Mouse (Mus musculus): ENCODE results near the gene Kcnab3. TPM values are rescaled to one million over a fixed set of nuclear protein-coding genes. Genes with fewer than 3 reads are reported as not detected.

Kcnab3 gene
- polyA plus RNA-seq, 1 experiment from 2014 or later: 3.5 TPM

DNA sequence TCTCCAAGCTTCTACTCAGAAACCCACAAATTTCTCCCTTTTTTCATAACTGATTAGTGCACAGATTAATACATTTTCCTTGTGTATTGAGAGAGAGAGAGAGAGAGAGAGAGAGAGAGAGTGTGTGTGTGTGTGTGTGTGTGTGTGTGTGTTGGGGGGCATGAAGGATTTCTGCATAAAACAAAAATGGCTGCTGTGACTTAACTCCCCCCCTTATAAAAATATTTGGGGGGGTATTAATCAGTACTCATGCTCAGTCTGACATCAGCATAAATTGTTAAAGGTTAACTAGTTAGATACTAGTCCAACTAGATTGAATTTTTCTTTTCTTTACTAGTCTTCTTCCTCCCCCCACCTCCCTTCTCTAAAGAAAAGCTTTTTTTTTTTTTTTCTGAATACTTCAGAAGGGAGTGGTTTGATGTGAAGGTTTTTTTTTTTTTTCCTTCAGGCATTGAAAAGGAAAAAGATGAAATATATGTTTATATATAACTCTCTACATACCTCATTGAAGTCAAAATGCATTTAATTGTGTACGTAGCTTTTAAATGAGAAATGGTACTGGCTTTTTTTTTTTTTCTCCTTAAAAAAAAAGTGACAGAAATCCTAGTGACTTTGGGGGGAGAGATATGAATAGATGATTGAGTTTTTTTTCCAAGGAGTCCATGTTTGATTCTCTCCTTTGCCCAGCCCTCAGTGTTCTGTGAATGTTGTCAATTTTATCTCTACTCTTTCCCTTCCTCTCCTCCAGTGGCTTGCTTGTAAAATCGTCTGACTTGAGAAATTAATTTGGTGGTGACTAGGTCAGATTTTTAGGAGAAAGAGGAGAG is 44.1 kb downstream of the Kcnab3 start:
- DNase-seq (ENCODE audit: low spot score): no peak

DNA sequence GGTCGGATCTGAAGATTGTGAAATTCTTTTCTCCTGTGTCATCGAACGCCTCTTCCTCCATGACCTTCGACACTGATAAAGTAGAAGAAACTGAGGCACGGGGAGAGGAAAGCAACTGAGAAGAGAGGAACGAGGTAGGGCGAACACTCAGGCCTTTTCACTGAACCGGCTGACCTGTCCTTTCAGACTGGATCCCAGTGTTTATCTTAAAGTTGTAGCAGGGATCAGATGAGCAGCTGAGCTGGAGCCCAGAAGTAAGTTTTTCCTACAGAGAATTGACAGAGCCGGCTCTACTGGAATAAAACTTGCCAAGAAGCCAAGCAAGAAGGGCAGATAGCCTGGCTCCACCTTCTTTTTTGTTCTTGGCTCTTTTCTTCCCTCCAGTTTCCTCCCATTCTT is 44.8 kb downstream of the Kcnab3 start:
- no peaks in the 10 kb centered on the region for H3K27me3 ChIP-seq (ENCODE audit: control insufficient read depth, insufficient read depth, low read length)
- no peak overlapping the region; the same call in 1 of the 2 replicates for H3K4me3 ChIP-seq (ENCODE audit: low read depth, low read length)
- 12% methylated on average over 9 of the region's 9 CpGs for WGBS
- no peaks in the 10 kb centered on the region; the same call in 1 of the 2 replicates for H3K36me3 ChIP-seq (ENCODE audit: control insufficient read depth, insufficient read depth, low read length)
- no peaks in the 10 kb centered on the region for H3K9me3 ChIP-seq (ENCODE audit: control insufficient read depth, low read length)
- H3K27ac ChIP-seq (ENCODE audit: low read depth, low read length): peak overlapping the region; percentile 70
- ATAC-seq (replicated peaks; ENCODE audit: low FRiP score) (no peak), DNase-seq (ENCODE audit: low spot score) (no peak)
- H3K4me2 ChIP-seq (ENCODE audit: low read depth, low read length, severe bottlenecking): peak overlapping the region; percentile 13; the same call in 1 of the 2 replicates
- peak overlapping the region; percentile 42 for H3K9ac ChIP-seq (ENCODE audit: low read length)
- peaks cover 27% of the 10 kb centered on the region for H3K4me1 ChIP-seq (replicated peaks; ENCODE audit: control insufficient read depth, insufficient read depth, low read length)

More for the DNA sequence above, 44.1 kb downstream of the Kcnab3 start:
- no peaks in the 10 kb centered on the region for H3K9me3 ChIP-seq (ENCODE audit: control insufficient read depth, low read length)
- no peaks in the 10 kb centered on the region for H3K27me3 ChIP-seq (ENCODE audit: control insufficient read depth, insufficient read depth, low read length)
- peak overlapping the region; percentile 92 for H3K4me2 ChIP-seq (ENCODE audit: low read depth, low read length, severe bottlenecking)
- H3K4me3 ChIP-seq (ENCODE audit: low read depth, low read length): peak overlapping the region; percentile 97
- H3K4me1 ChIP-seq (replicated peaks; ENCODE audit: control insufficient read depth, insufficient read depth, low read length): peaks cover 33% of the 10 kb centered on the region
- peak overlapping the region; percentile 98 for H3K27ac ChIP-seq (ENCODE audit: low read depth, low read length)
- peak overlapping the region; percentile 99 for H3K9ac ChIP-seq (ENCODE audit: low read length)
- no peak for ATAC-seq (replicated peaks; ENCODE audit: low FRiP score)
- 32% methylated on average over 2 of the region's 2 CpGs for WGBS
- H3K36me3 ChIP-seq (ENCODE audit: control insufficient read depth, insufficient read depth, low read length): no peaks in the 10 kb centered on the region; the same call in 1 of the 2 replicates

DNA sequence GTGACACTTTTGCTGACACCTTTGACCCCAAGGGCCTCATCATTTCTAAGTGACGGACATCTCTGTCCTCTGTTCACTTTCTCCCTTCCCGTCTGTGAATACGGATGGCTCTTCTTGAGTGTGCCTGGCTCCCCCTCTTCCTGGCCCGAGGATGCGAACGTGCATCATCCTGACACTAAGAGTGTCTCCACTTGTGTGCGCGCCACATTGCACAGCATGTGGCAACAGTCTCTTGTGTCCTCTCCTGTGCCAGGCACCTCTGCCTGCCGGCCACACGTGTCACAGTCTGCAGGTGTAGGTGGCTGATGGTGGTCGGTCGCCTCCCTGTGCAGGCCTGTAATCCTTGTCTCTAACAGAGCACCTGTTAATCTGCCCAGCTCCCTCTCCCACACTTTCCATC is 45.5 kb downstream of the Kcnab3 start:
- Histone ChIP-seq H3K4me3 (ENCODE audit: low read depth, low read length) (no peak overlapping the region), H3K4me2 (ENCODE audit: low read depth, low read length, severe bottlenecking) (peak overlapping the region; percentile 13; the same call in 1 of the 2 replicates), H3K4me1 (replicated peaks; ENCODE audit: control insufficient read depth, insufficient read depth, low read length) (peaks cover 22% of the 10 kb centered on the region), H3K27ac (ENCODE audit: low read depth, low read length) (peak overlapping the region; percentile 70), H3K36me3 (ENCODE audit: control insufficient read depth, insufficient read depth, low read length) (no peaks in the 10 kb centered on the region; the same call in 1 of the 2 replicates), H3K9ac (ENCODE audit: low read length) (peak overlapping the region; percentile 42; the same call in 1 of the 2 replicates), H3K27me3 (ENCODE audit: control insufficient read depth, insufficient read depth, low read length) (no peaks in the 10 kb centered on the region), H3K9me3 (ENCODE audit: control insufficient read depth, low read length) (no peaks in the 10 kb centered on the region)
- ATAC-seq (replicated peaks; ENCODE audit: low FRiP score) (no peak), DNase-seq (ENCODE audit: low spot score) (no peak)
- WGBS: 41% methylated on average over 12 of the region's 12 CpGs

DNA sequence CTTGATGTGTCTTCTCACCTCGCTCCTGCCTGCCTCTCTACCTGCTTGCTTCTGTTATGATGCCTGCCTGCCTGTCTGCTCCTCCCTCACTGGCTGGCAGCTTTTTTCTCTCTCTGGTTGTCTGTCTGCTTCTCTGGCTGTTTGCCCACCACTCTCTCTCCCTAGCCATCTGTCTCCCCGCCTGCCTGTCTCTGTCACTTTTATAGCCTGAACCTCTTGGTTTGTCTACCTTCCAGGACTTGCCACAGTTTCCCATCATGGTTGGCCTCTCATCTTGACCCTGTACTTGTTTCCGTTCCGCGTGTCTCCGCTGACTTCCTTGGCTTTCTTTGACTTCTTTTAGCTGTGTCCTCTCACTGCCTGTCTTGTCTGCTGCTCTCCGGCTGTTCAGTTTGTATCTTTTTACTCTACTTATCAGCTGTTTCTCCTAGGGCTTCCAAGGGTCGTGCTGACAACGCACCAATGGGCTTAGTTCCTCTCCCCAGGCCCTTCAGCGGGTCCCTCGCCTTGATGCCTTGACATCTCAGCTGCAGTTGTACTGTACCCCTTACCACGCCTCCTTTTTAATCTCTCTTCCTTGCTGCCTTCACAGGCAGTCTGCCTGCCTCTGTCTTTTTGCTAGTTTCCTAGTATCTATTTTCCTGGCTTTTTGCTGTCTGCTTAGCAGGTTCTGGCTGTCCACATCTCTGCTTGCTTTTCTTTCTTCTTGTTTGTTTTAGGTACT is 46.2 kb downstream of the Kcnab3 start:
- ATAC-seq (replicated peaks; ENCODE audit: low FRiP score) (no peak), DNase-seq (ENCODE audit: low spot score) (no peak)
- Histone ChIP-seq H3K4me1 (replicated peaks; ENCODE audit: control insufficient read depth, insufficient read depth, low read length) (peaks cover 22% of the 10 kb centered on the region), H3K36me3 (ENCODE audit: control insufficient read depth, insufficient read depth, low read length) (no peaks in the 10 kb centered on the region; the same call in 1 of the 2 replicates), H3K27ac (ENCODE audit: low read depth, low read length) (peak overlapping the region; percentile 70), H3K27me3 (ENCODE audit: control insufficient read depth, insufficient read depth, low read length) (no peaks in the 10 kb centered on the region), H3K4me3 (ENCODE audit: low read depth, low read length) (no peak overlapping the region), H3K9ac (ENCODE audit: low read length) (no peak overlapping the region), H3K9me3 (ENCODE audit: control insufficient read depth, low read length) (no peaks in the 10 kb centered on the region), H3K4me2 (ENCODE audit: low read depth, low read length, severe bottlenecking) (0 out of 2 replicates have a peak overlapping the region, but pooled peaks have one; percentile 1)
- 68% methylated on average over 12 of the region's 12 CpGs for WGBS

DNA sequence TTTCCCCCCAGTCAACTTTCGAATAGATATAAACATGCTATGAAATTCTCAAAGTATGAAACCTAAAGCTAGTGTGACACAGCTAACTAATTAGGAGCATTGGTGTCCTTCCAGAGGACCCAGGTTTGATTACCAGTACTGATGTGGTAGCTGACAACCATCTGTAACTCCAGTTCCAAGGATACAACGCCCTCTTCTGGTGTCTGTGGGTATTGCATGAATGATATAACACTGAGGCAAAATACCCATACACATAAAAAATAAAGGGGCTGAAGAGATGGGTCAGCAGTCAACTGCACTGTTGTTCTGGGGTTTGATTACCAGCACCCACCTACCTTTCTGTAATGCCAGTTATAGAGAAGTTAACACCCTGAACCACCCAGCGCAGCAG is 46.7 kb downstream of the Kcnab3 start:
- no peak for ATAC-seq (replicated peaks; ENCODE audit: low FRiP score)
- Histone ChIP-seq H3K36me3 (ENCODE audit: control insufficient read depth, insufficient read depth, low read length) (no peaks in the 10 kb centered on the region; the same call in 1 of the 2 replicates), H3K9ac (ENCODE audit: low read length) (no peak overlapping the region), H3K27me3 (ENCODE audit: control insufficient read depth, insufficient read depth, low read length) (no peaks in the 10 kb centered on the region), H3K27ac (ENCODE audit: low read depth, low read length) (no peak overlapping the region), H3K4me3 (ENCODE audit: low read depth, low read length) (no peak overlapping the region), H3K4me2 (ENCODE audit: low read depth, low read length, severe bottlenecking) (0 out of 2 replicates have a peak overlapping the region, but pooled peaks have one; percentile 1), H3K4me1 (replicated peaks; ENCODE audit: control insufficient read depth, insufficient read depth, low read length) (peaks cover 18% of the 10 kb centered on the region), H3K9me3 (ENCODE audit: control insufficient read depth, low read length) (no peaks in the 10 kb centered on the region)
- no peak for DNase-seq (ENCODE audit: low spot score)
- WGBS: 63% methylated on average over 3 of the region's 3 CpGs

DNA sequence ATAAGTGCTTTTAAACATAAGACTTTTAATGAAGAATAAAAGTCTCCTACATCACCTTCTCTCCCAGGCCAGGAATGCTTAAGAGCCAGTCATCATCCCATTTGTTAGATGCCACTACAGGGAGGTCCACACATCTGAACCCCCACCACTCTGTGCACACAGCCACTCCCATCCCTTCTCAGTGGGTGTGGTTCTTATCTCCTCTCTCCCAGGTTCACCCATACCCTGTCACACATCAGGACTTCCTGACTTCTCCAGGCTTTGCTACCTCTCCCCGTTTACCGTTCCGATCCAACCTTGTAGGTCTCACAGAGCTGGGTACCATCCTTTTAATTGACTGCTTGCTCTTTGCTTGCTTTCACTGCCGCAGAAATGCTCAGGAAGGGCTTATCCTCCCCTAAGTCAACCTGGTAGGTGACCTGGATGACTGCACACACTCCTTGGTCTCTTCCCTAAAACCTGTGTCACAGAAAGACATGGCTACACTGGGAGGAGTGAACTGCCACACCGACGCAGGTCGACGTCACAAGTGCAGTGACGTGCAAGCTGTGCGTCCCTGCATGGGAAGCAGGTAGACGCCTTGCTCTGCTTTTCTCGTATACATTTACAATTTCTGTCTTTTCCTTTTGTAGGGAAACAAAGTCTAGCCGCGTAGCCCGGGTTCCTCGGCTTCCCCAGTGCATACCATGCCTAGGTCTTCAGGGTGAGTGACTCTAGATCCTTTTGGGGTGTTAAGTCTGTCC is 47.3 kb downstream of the Kcnab3 start:
- H3K4me3 ChIP-seq (ENCODE audit: low read depth, low read length): no peak overlapping the region
- ATAC-seq (replicated peaks; ENCODE audit: low FRiP score) (no peak), DNase-seq (ENCODE audit: low spot score) (no peak)
- peaks cover 16% of the 10 kb centered on the region for H3K4me1 ChIP-seq (replicated peaks; ENCODE audit: control insufficient read depth, insufficient read depth, low read length)
- no peak overlapping the region for H3K9ac ChIP-seq (ENCODE audit: low read length)
- H3K27ac ChIP-seq (ENCODE audit: low read depth, low read length): no peak overlapping the region
- no peaks in the 10 kb centered on the region for H3K9me3 ChIP-seq (ENCODE audit: control insufficient read depth, low read length)
- 94% methylated on average over 16 of the region's 16 CpGs for WGBS
- H3K4me2 ChIP-seq (ENCODE audit: low read depth, low read length, severe bottlenecking): 0 out of 2 replicates have a peak overlapping the region, but pooled peaks have one; percentile 15
- no peaks in the 10 kb centered on the region for H3K27me3 ChIP-seq (ENCODE audit: control insufficient read depth, insufficient read depth, low read length)
- H3K36me3 ChIP-seq (ENCODE audit: control insufficient read depth, insufficient read depth, low read length): no peaks in the 10 kb centered on the region; the same call in 1 of the 2 replicates

DNA sequence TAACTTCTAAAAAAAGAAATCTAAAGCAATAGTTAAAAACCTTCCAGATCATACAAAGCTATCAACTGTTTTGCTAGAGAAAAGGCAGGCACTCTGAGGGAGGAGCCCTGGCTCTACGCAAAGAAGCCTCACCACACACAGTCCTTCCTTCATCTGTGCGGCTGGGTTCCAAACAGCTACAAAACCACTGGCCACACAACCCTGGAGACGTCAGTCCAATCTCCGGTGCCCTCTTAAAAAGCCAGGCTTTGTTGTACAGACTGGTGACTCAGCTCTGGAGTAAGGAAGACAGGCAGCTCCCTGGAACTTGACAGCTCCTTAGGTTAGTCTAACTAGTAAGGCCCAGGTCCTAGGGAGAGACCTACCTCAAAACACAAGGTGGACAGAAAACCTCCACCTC is 49.6 kb downstream of the Kcnab3 start:
- no peaks in the 10 kb centered on the region; the same call in 1 of the 2 replicates for H3K36me3 ChIP-seq (ENCODE audit: control insufficient read depth, insufficient read depth, low read length)

DNA sequence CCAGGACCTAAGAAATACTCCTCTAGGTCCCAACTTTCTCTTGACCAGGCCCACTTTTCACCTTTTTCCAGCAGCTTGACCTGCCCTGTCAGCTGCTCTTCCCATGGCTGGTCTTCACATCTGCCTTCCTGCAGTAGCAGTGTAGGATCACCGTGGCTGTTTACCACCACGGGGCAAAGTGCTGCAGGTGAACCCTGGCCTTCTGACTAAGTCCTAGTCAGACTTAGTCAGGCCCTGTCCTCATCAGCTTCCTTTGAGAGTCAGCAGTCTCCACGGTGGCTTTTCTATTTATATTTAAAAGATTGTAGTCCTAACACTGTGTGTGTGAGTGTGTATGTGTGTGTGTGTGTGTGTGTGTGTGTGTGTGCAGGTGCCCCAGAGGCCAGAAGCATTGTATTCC is 51.7 kb downstream of the Kcnab3 start:
- no peak for DNase-seq (ENCODE audit: low spot score)
- no peak for ATAC-seq (replicated peaks; ENCODE audit: low FRiP score)

More for the DNA sequence above, 49.6 kb downstream of the Kcnab3 start:
- no peak overlapping the region for H3K4me2 ChIP-seq (ENCODE audit: low read depth, low read length, severe bottlenecking)
- H3K4me1 ChIP-seq (replicated peaks; ENCODE audit: control insufficient read depth, insufficient read depth, low read length): peaks cover 16% of the 10 kb centered on the region
- WGBS: 82% methylated on average over 4 of the region's 4 CpGs
- H3K9me3 ChIP-seq (ENCODE audit: control insufficient read depth, low read length): no peaks in the 10 kb centered on the region
- no peaks in the 10 kb centered on the region for H3K27me3 ChIP-seq (ENCODE audit: control insufficient read depth, insufficient read depth, low read length)
- H3K27ac ChIP-seq (ENCODE audit: low read depth, low read length): no peak overlapping the region
- DNase-seq (ENCODE audit: low spot score) (no peak), ATAC-seq (replicated peaks; ENCODE audit: low FRiP score) (no peak)
- H3K4me3 ChIP-seq (ENCODE audit: low read depth, low read length): no peak overlapping the region
- no peak overlapping the region for H3K9ac ChIP-seq (ENCODE audit: low read length)

More for the DNA sequence above, 51.7 kb downstream of the Kcnab3 start:
- no peak overlapping the region; the same call in 1 of the 2 replicates for H3K4me2 ChIP-seq (ENCODE audit: low read depth, low read length, severe bottlenecking)
- H3K4me3 ChIP-seq (ENCODE audit: low read depth, low read length): no peak overlapping the region
- WGBS: 80% methylated on average over 3 of the region's 3 CpGs
- H3K36me3 ChIP-seq (ENCODE audit: control insufficient read depth, insufficient read depth, low read length): no peaks in the 10 kb centered on the region; the same call in 1 of the 2 replicates
- no peaks in the 10 kb centered on the region for H3K27me3 ChIP-seq (ENCODE audit: control insufficient read depth, insufficient read depth, low read length)
- H3K27ac ChIP-seq (ENCODE audit: low read depth, low read length): no peak overlapping the region
- H3K9ac ChIP-seq (ENCODE audit: low read length): no peak overlapping the region
- no peaks in the 10 kb centered on the region for H3K4me1 ChIP-seq (replicated peaks; ENCODE audit: control insufficient read depth, insufficient read depth, low read length)
- no peaks in the 10 kb centered on the region for H3K9me3 ChIP-seq (ENCODE audit: control insufficient read depth, low read length)
